ENCODE assay signal across 24 mouse cellular contexts in genomic region chr10:70533986-70534385, GRCm38 (mm10).
DNase-seq lines count a peak whose midpoint lies in the region; ATAC-seq and TF ChIP-seq lines count a peak whose summit lies in the region.
"Had no signal": no experiment of that assay in that cellular context is flagged by ENCODE, and none has a peak within 500 bp of the region (broad histone marks: within the 10 kb centered on the region; RNA-seq: fewer than 3 reads in every experiment).

No protein-coding gene starts in this region.

- no peaks in the 10 kb centered on the region for H3K4me1 ChIP-seq in midbrain, embryonic 11.5 days (ENCODE audit: control insufficient read depth, insufficient read depth, low read length)
- H3K4me1 ChIP-seq: embryonic facial prominence, embryonic 10.5 days; embryonic facial prominence, embryonic 13.5 days; forebrain, embryonic 12.5 days; hindbrain, embryonic 10.5 days had no signal

- peak; percentile 88 for DNase-seq in heart, adult 11 months
- DNase-seq in heart, postnatal 4 days, result no peak
- DNase-seq in left cerebral cortex, adult 2 months (ENCODE audit: extremely low spot score in 1 of 2, low spot score in 2 of 2), result peak in 1 of 2 experiments; percentile 9
- DNase-seq in left cerebral cortex, postnatal 10 days (ENCODE audit: extremely low spot score in 1 of 2, low spot score in 2 of 2), result no peak
- DNase-seq in testis, postnatal 10 days (ENCODE audit: low spot score), result peak; percentile 28
- no peak for DNase-seq in testis, postnatal 14 days (ENCODE audit: low spot score)
- DNase-seq in midbrain, embryonic 11.5 days (ENCODE audit: low spot score, missing footprints), result no peak
- DNase-seq: adrenal gland, adult 2 months; adrenal gland, postnatal 14 days; B cell, adult 2 months; embryo, embryonic 11 days; gastrocnemius, postnatal 14 days had no signal

- H3K9me3 ChIP-seq in midbrain, embryonic 11.5 days (ENCODE audit: control insufficient read depth, low read length), result no peaks in the 10 kb centered on the region
- H3K9me3 ChIP-seq: embryonic facial prominence, embryonic 10.5 days; embryonic facial prominence, embryonic 13.5 days; forebrain, embryonic 12.5 days; forebrain, embryonic 15.5 days; hindbrain, embryonic 10.5 days; hindbrain, embryonic 13.5 days had no signal

- WGBS in midbrain, embryonic 11.5 days, result 89% methylated on average over 12 of the region's 12 CpGs

- no peak for ATAC-seq in midbrain, embryonic 11.5 days (ENCODE audit: low FRiP score)
- ATAC-seq: forebrain, embryonic 15.5 days; hindbrain, embryonic 16.5 days; Patski had no signal

- H3K27ac ChIP-seq in left cerebral cortex, adult 2 months, result peak overlapping the region; percentile 87
- no peak overlapping the region for H3K27ac ChIP-seq in midbrain, embryonic 11.5 days (ENCODE audit: low read depth, low read length)
- H3K27ac ChIP-seq: embryonic facial prominence, embryonic 10.5 days; embryonic facial prominence, embryonic 13.5 days; forebrain, embryonic 12.5 days; forebrain, embryonic 15.5 days; hindbrain, embryonic 10.5 days; hindbrain, embryonic 13.5 days had no signal

- H3K36me3 ChIP-seq in midbrain, embryonic 11.5 days (ENCODE audit: control insufficient read depth, insufficient read depth, low read length), result no peaks in the 10 kb centered on the region
- H3K36me3 ChIP-seq: G1E had no signal

- no peak for TF ChIP-seq CTCF in left cerebral cortex, adult 2 months (IDR thresholded peaks at IDR 0.05)

- H3K4me3 ChIP-seq in left cerebral cortex, adult 2 months, result no peak overlapping the region
- H3K4me3 ChIP-seq in midbrain, embryonic 11.5 days (ENCODE audit: low read depth, low read length), result no peak overlapping the region
- H3K4me3 ChIP-seq: embryonic facial prominence, embryonic 10.5 days; embryonic facial prominence, embryonic 13.5 days; erythroblast, embryonic 14.5 days; forebrain, embryonic 12.5 days; forebrain, embryonic 15.5 days; hindbrain, embryonic 10.5 days; hindbrain, embryonic 13.5 days had no signal

- H3K27me3 ChIP-seq in midbrain, embryonic 11.5 days (ENCODE audit: control insufficient read depth, insufficient read depth, low read length), result no peaks in the 10 kb centered on the region
- H3K27me3 ChIP-seq: CH12.LX; embryonic facial prominence, embryonic 13.5 days; forebrain, embryonic 12.5 days; forebrain, embryonic 15.5 days; hindbrain, embryonic 13.5 days; Patski had no signal

- no peak overlapping the region for H3K4me2 ChIP-seq in midbrain, embryonic 11.5 days
- H3K4me2 ChIP-seq: embryonic facial prominence, embryonic 13.5 days; forebrain, embryonic 12.5 days; forebrain, embryonic 15.5 days; heart, embryonic 11.5 days; hindbrain, embryonic 13.5 days had no signal

- no peak overlapping the region for H3K9ac ChIP-seq in midbrain, embryonic 11.5 days (ENCODE audit: low read length)
- H3K9ac ChIP-seq: embryonic facial prominence, embryonic 13.5 days; forebrain, embryonic 12.5 days; forebrain, embryonic 15.5 days; hindbrain, embryonic 13.5 days had no signal

- intact Hi-C loops in left cerebral cortex, adult 2 months (cut with DNase I), result no loop called here
- intact Hi-C loops in left cerebral cortex, postnatal 10 days (cut with DNase I), result loop anchor here (5.0 kb wide), 1 partner anchor 92 kb away; the partner anchor contains the start of gene Fam13c

Comparison
In these comparisons a context has a peak if more than half of its experiments do, and no peak if none do; other contexts are left out.
1. DNase-seq: peak in heart, adult 11 months (single experiment) and testis, postnatal 10 days (single experiment); none in heart, postnatal 4 days (single experiment), left cerebral cortex, postnatal 10 days (0 of 2), testis, postnatal 14 days (single experiment) and midbrain, embryonic 11.5 days (single experiment).